Mouse (Mus musculus): ENCODE results near the gene Pcsk7. TPM values are rescaled to one million over a fixed set of nuclear protein-coding genes. Genes with fewer than 3 reads are reported as not detected.

Pcsk7 gene
- polyA plus RNA-seq, 1 experiment, result 32.0 TPM

DNA sequence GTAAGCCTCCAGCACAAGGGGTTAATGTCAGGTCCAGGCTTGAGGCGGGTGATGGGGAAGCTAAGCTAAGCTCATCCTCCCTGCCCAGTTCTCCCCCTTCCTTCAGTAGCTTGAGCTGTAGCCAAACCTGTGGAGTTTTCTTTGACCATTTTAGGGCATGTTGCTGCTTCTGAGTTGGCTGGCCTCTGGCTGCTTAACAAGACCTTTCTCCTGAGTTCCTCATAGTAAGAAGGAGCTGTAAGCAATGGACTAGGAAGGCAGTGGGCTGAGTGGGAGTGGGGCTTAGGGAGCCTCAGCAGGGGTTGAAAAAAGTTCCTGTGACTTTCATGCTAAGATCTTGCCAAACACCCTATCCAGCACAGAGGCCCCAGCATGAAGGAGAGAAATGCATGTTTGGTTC is 13.6 kb downstream of the Pcsk7 start:
- Histone ChIP-seq H3K4me1 (ENCODE audit: control insufficient read depth, insufficient read depth, low read length) (peaks cover 4% of the 10 kb centered on the region; the same call in 1 of the 2 replicates), H3K27me3 (replicated peaks; ENCODE audit: control insufficient read depth, insufficient read depth, low read length) (no peaks in the 10 kb centered on the region), H3K27ac (ENCODE audit: insufficient read depth, low read depth, low read length) (peak overlapping the region; percentile 53), H3K4me3 (ENCODE audit: insufficient read depth, low read depth, low read length) (no peak overlapping the region), H3K36me3 (ENCODE audit: control insufficient read depth, insufficient read depth, low read length) (peaks cover 8% of the 10 kb centered on the region)
- DNase-seq, result peak; percentile 43
- TF ChIP-seq CTCF (conservative IDR thresholded peaks at IDR 0.05; ENCODE audit: insufficient read depth, insufficient read length, low read depth, low read length) (no peak), POLR2A (IDR thresholded peaks at IDR 0.05; ENCODE audit: low read depth, low read length) (no peak)
- WGBS, result 52% methylated on average over 1 of the region's 1 CpGs

DNA sequence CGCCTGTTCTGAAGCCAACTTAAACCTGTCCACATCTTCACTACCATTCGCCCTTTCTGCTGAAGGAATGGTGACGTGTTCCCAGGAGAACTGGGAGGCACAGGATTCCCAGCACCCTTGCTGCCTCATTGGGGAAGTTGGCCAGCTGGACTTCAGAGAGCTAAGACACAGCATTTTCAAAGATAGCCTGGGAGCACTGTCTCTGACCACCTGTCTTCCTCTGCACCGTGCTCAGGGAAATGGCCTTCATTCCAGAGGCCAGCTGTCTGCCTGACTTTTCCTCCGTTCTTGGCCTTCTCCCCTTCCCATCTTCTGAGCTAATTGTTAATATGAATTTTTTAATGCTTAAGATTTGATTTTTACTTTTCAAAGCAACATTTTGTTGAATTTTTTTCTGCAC is 23.0 kb downstream of the Pcsk7 start:
- Histone ChIP-seq H3K36me3 (ENCODE audit: control insufficient read depth, insufficient read depth, low read length) (peaks cover 2% of the 10 kb centered on the region; the same call in 1 of the 2 replicates), H3K27ac (ENCODE audit: insufficient read depth, low read depth, low read length) (no peak overlapping the region), H3K4me3 (ENCODE audit: insufficient read depth, low read depth, low read length) (no peak overlapping the region), H3K27me3 (replicated peaks; ENCODE audit: control insufficient read depth, insufficient read depth, low read length) (no peaks in the 10 kb centered on the region), H3K4me1 (ENCODE audit: control insufficient read depth, insufficient read depth, low read length) (peaks cover 5% of the 10 kb centered on the region; the same call in 1 of the 2 replicates)
- 86% methylated on average over 5 of the region's 5 CpGs for WGBS
- DNase-seq, result no peak
- no peak for TF ChIP-seq CTCF (conservative IDR thresholded peaks at IDR 0.05; ENCODE audit: insufficient read depth, insufficient read length, low read depth, low read length)
- TF ChIP-seq POLR2A (IDR thresholded peaks at IDR 0.05; ENCODE audit: low read depth, low read length), result no peak

GRCm38 (mm10) chr9:45931958-45932357 is 25.7 kb downstream of the Pcsk7 start:
- Histone ChIP-seq H3K4me3 (ENCODE audit: insufficient read depth, low read depth, low read length) (no peak overlapping the region), H3K27me3 (replicated peaks; ENCODE audit: control insufficient read depth, insufficient read depth, low read length) (no peaks in the 10 kb centered on the region), H3K36me3 (ENCODE audit: control insufficient read depth, insufficient read depth, low read length) (peaks cover 1% of the 10 kb centered on the region; the same call in 1 of the 2 replicates), H3K27ac (ENCODE audit: insufficient read depth, low read depth, low read length) (0 out of 2 replicates have a peak overlapping the region, but pooled peaks have one; percentile 5), H3K4me1 (ENCODE audit: control insufficient read depth, insufficient read depth, low read length) (peaks cover 5% of the 10 kb centered on the region; the same call in 1 of the 2 replicates)
- WGBS, result 22% methylated on average over 1 of the region's 1 CpGs
- TF ChIP-seq CTCF (conservative IDR thresholded peaks at IDR 0.05; ENCODE audit: insufficient read depth, insufficient read length, low read depth, low read length), result no peak
- peak; percentile 44 for DNase-seq

DNA sequence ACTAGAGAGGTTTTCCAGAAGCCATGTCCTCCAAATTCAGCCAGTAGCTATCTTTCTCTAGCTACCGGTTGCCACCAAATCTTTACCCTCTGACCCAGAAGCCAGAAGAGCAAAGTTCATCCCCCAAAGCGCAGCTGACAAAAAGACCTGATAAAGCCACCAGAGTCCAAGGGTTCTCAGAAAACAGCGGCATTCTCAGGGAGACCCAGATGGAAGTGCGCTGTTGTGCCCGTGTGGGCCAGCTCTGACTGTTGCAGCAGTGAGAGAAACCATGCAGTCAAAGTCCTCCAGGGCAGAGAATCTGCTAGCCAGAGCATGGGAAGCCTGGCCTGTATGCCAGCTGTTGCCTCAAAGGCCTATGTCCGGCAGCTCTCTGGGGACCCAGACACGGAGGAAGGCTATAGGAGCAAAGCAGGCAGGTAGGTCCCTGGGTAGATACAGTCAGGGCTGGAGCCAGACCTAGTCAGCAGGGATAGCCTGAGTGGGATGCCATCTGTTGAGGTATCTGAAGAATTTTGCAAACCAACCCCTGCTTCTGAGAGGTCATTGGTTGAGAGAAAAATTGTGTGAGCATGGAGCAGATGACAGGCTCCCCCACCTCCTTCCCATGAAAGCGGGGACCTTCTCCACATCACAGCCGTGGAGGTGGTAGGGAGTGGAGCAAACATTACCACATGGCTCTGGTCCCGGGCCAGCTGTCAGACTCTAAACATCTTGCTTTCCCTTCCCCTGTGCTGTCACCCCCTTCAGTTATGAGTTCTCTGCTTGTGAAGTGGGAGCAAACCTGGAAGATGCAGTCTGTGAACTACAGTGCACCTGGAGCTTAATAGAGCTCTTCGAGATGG is 26.5 kb downstream of the Pcsk7 start:
- H3K27ac ChIP-seq (ENCODE audit: insufficient read depth, low read depth, low read length), result peak overlapping the region; percentile 5; the same call in 1 of the 2 replicates
- H3K4me1 ChIP-seq (ENCODE audit: control insufficient read depth, insufficient read depth, low read length), result peaks cover 5% of the 10 kb centered on the region; the same call in 1 of the 2 replicates
- no peaks in the 10 kb centered on the region for H3K36me3 ChIP-seq (ENCODE audit: control insufficient read depth, insufficient read depth, low read length)
- TF ChIP-seq CTCF (conservative IDR thresholded peaks at IDR 0.05; ENCODE audit: insufficient read depth, insufficient read length, low read depth, low read length) (no peak), POLR2A (IDR thresholded peaks at IDR 0.05; ENCODE audit: low read depth, low read length) (no peak)
- H3K4me3 ChIP-seq (ENCODE audit: insufficient read depth, low read depth, low read length), result no peak overlapping the region
- DNase-seq, result peak; percentile 65
- no peaks in the 10 kb centered on the region for H3K27me3 ChIP-seq (replicated peaks; ENCODE audit: control insufficient read depth, insufficient read depth, low read length)
- 41% methylated on average over 11 of the region's 11 CpGs for WGBS

DNA sequence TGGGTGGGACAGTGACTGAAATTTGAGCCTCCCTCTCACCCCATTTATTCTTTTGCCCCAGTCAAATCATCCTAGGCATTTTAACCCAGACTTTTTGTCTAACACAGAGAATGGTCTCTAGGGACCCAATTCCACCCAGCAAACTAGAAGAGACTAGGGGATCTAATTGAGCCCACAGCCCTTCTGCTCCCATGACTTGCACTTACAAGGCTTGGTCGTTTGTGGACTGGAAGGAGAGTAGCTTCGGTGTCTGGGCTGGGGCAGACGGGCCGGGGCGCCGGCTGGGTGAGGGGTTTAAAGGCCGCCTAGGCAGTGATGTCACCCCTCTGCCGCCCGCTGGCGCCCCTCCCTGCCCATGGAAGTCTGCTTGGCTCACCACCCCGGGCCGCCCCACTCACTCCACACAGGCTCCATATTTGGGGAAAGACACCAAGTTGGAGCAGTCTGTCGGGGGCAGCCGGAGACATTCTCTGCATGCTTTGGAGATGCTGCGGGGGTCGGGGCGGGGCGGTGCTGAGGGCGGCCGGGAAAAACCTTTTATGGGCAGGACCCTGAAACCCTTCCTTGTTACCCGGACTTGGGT is 29.4 kb downstream of the Pcsk7 start, which contains the start of gene Tagln:
TSS of gene Tagln (minus strand) at position 431 of the 583 bp plus-strand sequence.
- H3K36me3 ChIP-seq (ENCODE audit: control insufficient read depth, insufficient read depth, low read length), result no peaks in the 10 kb centered on the region
- H3K27ac ChIP-seq (ENCODE audit: insufficient read depth, low read depth, low read length), result peak within 1 kb of the TSS; percentile 36
- no peaks in the 10 kb centered on the region for H3K27me3 ChIP-seq (replicated peaks; ENCODE audit: control insufficient read depth, insufficient read depth, low read length)
- H3K4me1 ChIP-seq (ENCODE audit: control insufficient read depth, insufficient read depth, low read length), result peaks cover 5% of the 10 kb centered on the region; the same call in 1 of the 2 replicates
- peak; percentile 60 for DNase-seq
- TF ChIP-seq POLR2A (IDR thresholded peaks at IDR 0.05; ENCODE audit: low read depth, low read length) (no peak), CTCF (conservative IDR thresholded peaks at IDR 0.05; ENCODE audit: insufficient read depth, insufficient read length, low read depth, low read length) (no peak)
- WGBS, result 24% methylated on average over 21 of the region's 21 CpGs
- peak within 1 kb of the TSS; percentile 6; the same call in 1 of the 2 replicates for H3K4me3 ChIP-seq (ENCODE audit: insufficient read depth, low read depth, low read length)

GRCm38 (mm10) chr9:45936883-45937282 is 30.6 kb downstream of the Pcsk7 start:
- Histone ChIP-seq H3K4me3 (ENCODE audit: insufficient read depth, low read depth, low read length) (no peak overlapping the region), H3K4me1 (ENCODE audit: control insufficient read depth, insufficient read depth, low read length) (peaks cover 5% of the 10 kb centered on the region; the same call in 1 of the 2 replicates), H3K36me3 (ENCODE audit: control insufficient read depth, insufficient read depth, low read length) (no peaks in the 10 kb centered on the region), H3K27ac (ENCODE audit: insufficient read depth, low read depth, low read length) (peak overlapping the region; percentile 36; the same call in 1 of the 2 replicates), H3K27me3 (replicated peaks; ENCODE audit: control insufficient read depth, insufficient read depth, low read length) (no peaks in the 10 kb centered on the region)
- WGBS, result 12% methylated on average over 3 of the region's 3 CpGs
- TF ChIP-seq POLR2A (IDR thresholded peaks at IDR 0.05; ENCODE audit: low read depth, low read length) (no peak), CTCF (conservative IDR thresholded peaks at IDR 0.05; ENCODE audit: insufficient read depth, insufficient read length, low read depth, low read length) (peak; percentile 90)
- peak; percentile 88 for DNase-seq

- H3K36me3 ChIP-seq (ENCODE audit: control insufficient read depth, insufficient read depth, low read length), result peaks cover 4% of the 10 kb centered on the region; the same call in 1 of the 2 replicates
- H3K27me3 ChIP-seq (replicated peaks; ENCODE audit: control insufficient read depth, insufficient read depth, low read length), result no peaks in the 10 kb centered on the region
- peak overlapping the region; percentile 53 for H3K27ac ChIP-seq (ENCODE audit: insufficient read depth, low read depth, low read length)
- H3K4me3 ChIP-seq (ENCODE audit: insufficient read depth, low read depth, low read length), result no peak overlapping the region
- WGBS, result 71% methylated on average over 8 of the region's 8 CpGs
- DNase-seq, result peak; percentile 52
- TF ChIP-seq POLR2A (IDR thresholded peaks at IDR 0.05; ENCODE audit: low read depth, low read length) (no peak), CTCF (conservative IDR thresholded peaks at IDR 0.05; ENCODE audit: insufficient read depth, insufficient read length, low read depth, low read length) (no peak)
- H3K4me1 ChIP-seq (ENCODE audit: control insufficient read depth, insufficient read depth, low read length), result peaks cover 1% of the 10 kb centered on the region; the same call in 1 of the 2 replicates
Measured at GRCm38 (mm10) chr9:45938088-45938487, 31.8 kb downstream of the Pcsk7 start.

Measured in kidney, adult 2 months (tissue).